Mouse (Mus musculus): ENCODE measurements around the gene Bik.

DNA sequence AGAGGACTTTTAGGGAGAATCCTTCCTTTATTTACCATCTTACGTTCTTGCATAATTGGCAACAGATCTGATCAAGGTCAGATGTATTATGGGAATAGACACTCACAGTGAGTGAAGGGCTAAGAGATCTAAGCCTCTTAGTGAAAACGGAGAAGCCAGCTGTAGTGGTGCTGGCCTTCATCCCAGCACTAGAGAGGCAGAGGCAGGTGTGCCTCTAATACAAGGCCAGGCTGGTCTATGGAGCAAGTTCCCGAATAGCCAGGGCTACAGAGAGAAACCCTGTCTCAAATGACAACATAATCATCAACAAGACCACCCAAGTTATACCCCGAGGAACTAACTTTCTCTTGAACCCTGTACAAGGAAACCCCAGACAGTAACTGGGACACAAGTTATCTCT, 56.3 kb downstream of the Bik start:
- TF ChIP-seq EP300 (IDR thresholded peaks at IDR 0.05; ENCODE audit: low read depth in 1 of 2, low read length in 2 of 2) (no peak), CTCF (IDR thresholded peaks at IDR 0.05 in 2 of 3, conservative IDR thresholded peaks at IDR 0.05 in 1 of 3; ENCODE audit: control insufficient read depth in 1 of 3, insufficient read depth in 1 of 3, low read depth in 2 of 3, low read length in 3 of 3, poor library complexity in 1 of 3, severe bottlenecking in 1 of 3) (no peak), CHD1 (IDR thresholded peaks at IDR 0.05; ENCODE audit: low read depth, low read length) (no peak), MXI1 (IDR thresholded peaks at IDR 0.05; ENCODE audit: low read depth, low read length) (no peak), ZNF384 (IDR thresholded peaks at IDR 0.05; ENCODE audit: low read depth, low read length) (no peak)
